Mouse (Mus musculus) liver, postnatal 0 days (tissue): Measurements from ENCODE around the gene Ptprcap.
A peak's percentile ranks its signal among the peaks of the same experiment; 100 is the strongest.

ENCODE experiments used
- CTCF ChIP-seq: sonication (generic); IDR thresholded peaks from 2 replicates; pipeline ENCODE4 v1.5.1; 2016; ENCODE audit warnings: antibody characterized with exemption, low read depth
- EP300 ChIP-seq: IDR thresholded peaks from 2 replicates; pipeline ENCODE4 v1.6.1; 2016; ENCODE audit warnings: antibody characterized with exemption, low read depth, mild to moderate bottlenecking

- TF ChIP-seq EP300 (no peak), CTCF (peak; percentile 48)
These were observed 16.9 kb upstream of the Ptprcap start for GRCm38 (mm10) chr19:4136463-4136862.
